Mouse (Mus musculus): ENCODE results near the gene Gm15217. TPM values are rescaled to one million over a fixed set of nuclear protein-coding genes. Genes with fewer than 3 reads are reported as not detected.

Gm15217 gene
- total RNA-seq (2014; rRNA removed) (not detected in 2 replicates), polyA plus RNA-seq (2015; fragmentation: Nextera tagmentation; extraction: Ambion mirVana) (not detected in 2 replicates)

DNA sequence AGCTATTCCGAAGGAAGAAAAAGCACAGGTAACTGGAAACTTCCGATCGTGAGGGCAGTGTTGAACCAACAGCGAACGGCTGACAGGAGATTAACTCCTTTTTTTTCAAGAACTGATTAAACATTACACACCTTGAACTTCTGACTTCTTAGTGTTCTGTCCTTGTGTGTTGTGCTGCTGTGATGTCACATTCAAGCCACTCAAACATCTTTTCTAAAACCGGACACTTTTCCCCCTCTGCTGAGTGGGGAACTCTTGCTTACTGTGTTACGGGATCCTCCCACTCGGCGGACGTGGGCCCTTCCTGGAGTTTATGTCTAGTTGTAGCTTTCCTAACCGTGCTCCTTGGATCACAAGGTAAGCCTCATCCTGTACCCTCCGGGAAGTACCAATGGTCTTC is at the start of gene Gm15217:
Gm15217 (plus strand) TSS at position 130 of the 400 bp plus-strand sequence.
- H3K9ac ChIP-seq (replicated peaks; ENCODE audit: low read length, poor library complexity, severe bottlenecking): no peak within 1 kb of the TSS
- no peak for TF ChIP-seq CTCF (IDR thresholded peaks at IDR 0.05)
- peak within 1 kb of the TSS; percentile 29 for H3K4me3 ChIP-seq (ENCODE audit: low read depth, low read length)
- DNase-seq (ENCODE audit: low spot score): no peak
- WGBS: 88% methylated on average over 12 of the region's 12 CpGs
- H3K27ac ChIP-seq (ENCODE audit: low read depth, low read length): no peak within 1 kb of the TSS
- no peaks in the 10 kb centered on the region for H3K4me1 ChIP-seq (ENCODE audit: insufficient read depth, low read length)
- no peaks in the 10 kb centered on the region for H3K9me3 ChIP-seq (ENCODE audit: low read length)
- no peaks in the 10 kb centered on the region for H3K36me3 ChIP-seq (ENCODE audit: insufficient read depth, low read length)
- H3K4me2 ChIP-seq (ENCODE audit: low read depth, low read length, poor library complexity, severe bottlenecking): peak within 1 kb of the TSS; percentile 66
- peaks cover 32% of the 10 kb centered on the region for H3K27me3 ChIP-seq (ENCODE audit: insufficient read depth, low read length)
- no peak for ATAC-seq (ENCODE audit: low FRiP score)

DNA sequence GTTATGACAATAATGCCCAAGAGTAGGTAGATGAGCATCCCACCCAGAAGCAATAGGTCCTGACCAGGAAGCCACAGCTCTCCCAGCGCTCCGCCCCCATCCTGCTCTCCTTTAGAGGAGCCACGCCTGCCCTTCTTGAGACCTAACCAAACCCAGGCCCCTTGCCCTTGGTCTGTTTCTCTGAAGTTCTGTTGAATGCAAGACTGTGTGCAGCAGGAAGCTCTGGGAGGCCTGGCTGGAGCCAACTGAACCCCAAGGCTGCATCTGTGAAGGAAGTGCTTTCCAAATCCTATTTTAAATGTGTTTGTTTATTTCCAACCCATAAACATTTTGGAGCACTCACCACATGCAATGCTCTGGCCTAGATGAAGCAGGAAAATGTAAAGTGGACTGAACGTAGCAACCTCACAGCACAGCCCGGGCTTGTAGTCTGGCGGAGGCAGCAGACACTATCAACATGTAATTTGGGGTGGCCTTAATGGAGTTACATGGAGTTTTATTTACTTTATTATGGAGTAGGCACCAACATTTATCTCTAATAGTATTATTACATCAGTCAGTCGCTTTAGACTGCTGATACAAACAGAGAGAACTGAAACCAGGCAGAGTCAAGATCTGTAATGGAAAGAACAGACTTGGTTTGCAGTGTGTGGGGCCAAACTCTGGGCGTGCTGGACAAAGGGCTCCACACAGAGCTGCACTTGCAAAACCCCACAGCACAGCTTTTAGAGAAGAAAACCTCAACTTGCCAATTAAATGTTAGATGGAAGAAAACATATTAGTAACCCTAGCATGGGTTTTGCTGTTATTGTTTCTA is 45.6 kb upstream of the Gm15217 start:
- Histone ChIP-seq H3K27ac (ENCODE audit: low read depth, low read length) (no peak overlapping the region), H3K9me3 (ENCODE audit: low read length) (no peaks in the 10 kb centered on the region), H3K4me2 (ENCODE audit: low read depth, low read length, poor library complexity, severe bottlenecking) (no peak overlapping the region), H3K27me3 (ENCODE audit: insufficient read depth, low read length) (no peaks in the 10 kb centered on the region), H3K4me3 (ENCODE audit: low read depth, low read length) (no peak overlapping the region), H3K4me1 (ENCODE audit: insufficient read depth, low read length) (no peaks in the 10 kb centered on the region), H3K9ac (replicated peaks; ENCODE audit: low read length, poor library complexity, severe bottlenecking) (no peak overlapping the region), H3K36me3 (ENCODE audit: insufficient read depth, low read length) (no peaks in the 10 kb centered on the region)
- TF ChIP-seq CTCF (IDR thresholded peaks at IDR 0.05): no peak
- ATAC-seq (ENCODE audit: low FRiP score): no peak
- DNase-seq (ENCODE audit: low spot score): no peak
- WGBS: 83% methylated on average over 8 of the region's 8 CpGs

DNA sequence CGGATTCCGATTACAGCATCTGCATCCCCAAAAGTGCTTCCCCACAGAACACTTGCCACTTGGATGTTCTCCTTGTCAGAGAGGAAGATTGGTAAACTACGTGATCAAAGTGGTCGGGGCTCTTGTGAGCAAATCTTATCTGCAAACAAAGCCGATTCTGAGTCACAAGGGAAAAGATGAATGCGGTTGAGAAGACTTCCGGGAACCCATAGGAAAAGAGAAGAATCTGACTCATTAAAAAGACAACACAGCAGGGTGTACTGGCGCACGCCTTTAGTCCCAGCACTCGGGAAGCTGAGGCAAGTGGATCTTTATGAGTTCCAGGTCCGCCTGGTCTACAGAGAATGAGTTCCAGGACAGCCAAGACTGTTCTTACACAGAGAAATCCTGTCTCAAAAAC is 40.4 kb upstream of the Gm15217 start:
- Histone ChIP-seq H3K9ac (replicated peaks; ENCODE audit: low read length, poor library complexity, severe bottlenecking) (no peak overlapping the region), H3K4me3 (ENCODE audit: low read depth, low read length) (no peak overlapping the region), H3K36me3 (ENCODE audit: insufficient read depth, low read length) (no peaks in the 10 kb centered on the region), H3K27ac (ENCODE audit: low read depth, low read length) (no peak overlapping the region), H3K27me3 (ENCODE audit: insufficient read depth, low read length) (no peaks in the 10 kb centered on the region), H3K9me3 (ENCODE audit: low read length) (no peaks in the 10 kb centered on the region), H3K4me2 (ENCODE audit: low read depth, low read length, poor library complexity, severe bottlenecking) (no peak overlapping the region), H3K4me1 (ENCODE audit: insufficient read depth, low read length) (no peaks in the 10 kb centered on the region)
- no peak for DNase-seq (ENCODE audit: low spot score)
- ATAC-seq (ENCODE audit: low FRiP score): no peak
- WGBS: 78% methylated on average over 11 of the region's 11 CpGs
- TF ChIP-seq CTCF (IDR thresholded peaks at IDR 0.05): no peak

DNA sequence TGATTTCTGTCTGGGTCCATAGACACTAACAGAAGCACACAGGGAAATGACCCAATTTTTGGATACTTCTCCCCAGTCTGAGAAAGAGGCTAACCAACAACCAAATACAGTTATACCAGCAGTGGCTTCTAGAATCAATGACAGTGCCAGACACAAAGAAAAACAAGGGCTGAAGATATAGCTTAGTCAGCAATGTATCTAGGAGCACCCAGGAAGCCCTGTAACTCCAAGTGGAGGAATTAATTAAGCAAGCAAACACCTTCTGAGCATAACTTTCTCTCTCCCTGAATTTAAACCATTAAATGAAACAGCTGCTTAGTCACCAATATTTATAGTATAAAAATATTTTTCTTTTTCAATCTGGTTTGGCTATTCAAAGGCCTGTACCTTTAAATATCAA is 34.5 kb upstream of the Gm15217 start:
- Histone ChIP-seq H3K4me1 (ENCODE audit: insufficient read depth, low read length) (no peaks in the 10 kb centered on the region), H3K36me3 (ENCODE audit: insufficient read depth, low read length) (no peaks in the 10 kb centered on the region), H3K9me3 (ENCODE audit: low read length) (no peaks in the 10 kb centered on the region), H3K4me2 (ENCODE audit: low read depth, low read length, poor library complexity, severe bottlenecking) (no peak overlapping the region), H3K4me3 (ENCODE audit: low read depth, low read length) (no peak overlapping the region), H3K27me3 (ENCODE audit: insufficient read depth, low read length) (no peaks in the 10 kb centered on the region), H3K9ac (replicated peaks; ENCODE audit: low read length, poor library complexity, severe bottlenecking) (no peak overlapping the region), H3K27ac (ENCODE audit: low read depth, low read length) (no peak overlapping the region)
- TF ChIP-seq CTCF (IDR thresholded peaks at IDR 0.05): no peak
- ATAC-seq (ENCODE audit: low FRiP score) (no peak), DNase-seq (ENCODE audit: low spot score) (no peak)

DNA sequence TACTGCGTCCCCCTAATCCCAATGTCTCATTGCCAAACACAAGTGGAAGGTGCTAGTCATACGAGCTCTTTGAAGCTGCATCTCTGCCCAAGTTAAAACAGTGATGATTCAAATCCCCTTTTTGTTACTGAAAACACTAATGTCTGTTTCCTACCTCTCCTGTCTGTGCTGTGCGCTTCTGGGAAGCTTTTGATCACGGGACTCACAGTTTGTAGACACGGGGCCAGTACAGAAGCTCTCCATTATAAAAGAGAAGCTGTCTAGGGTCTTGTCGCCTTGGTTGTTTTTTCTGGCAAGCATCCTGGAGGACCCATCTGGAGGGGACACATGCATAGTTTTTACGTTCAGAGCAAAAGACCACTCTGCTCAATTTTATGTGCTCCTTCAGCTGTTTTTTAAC is 21.9 kb upstream of the Gm15217 start:
- 77% methylated on average over 7 of the region's 7 CpGs for WGBS
- Histone ChIP-seq H3K4me1 (ENCODE audit: insufficient read depth, low read length) (no peaks in the 10 kb centered on the region), H3K9ac (replicated peaks; ENCODE audit: low read length, poor library complexity, severe bottlenecking) (no peak overlapping the region), H3K4me3 (ENCODE audit: low read depth, low read length) (no peak overlapping the region), H3K9me3 (ENCODE audit: low read length) (no peaks in the 10 kb centered on the region), H3K4me2 (ENCODE audit: low read depth, low read length, poor library complexity, severe bottlenecking) (no peak overlapping the region), H3K27ac (ENCODE audit: low read depth, low read length) (no peak overlapping the region), H3K27me3 (ENCODE audit: insufficient read depth, low read length) (no peaks in the 10 kb centered on the region), H3K36me3 (ENCODE audit: insufficient read depth, low read length) (no peaks in the 10 kb centered on the region)
- ATAC-seq (ENCODE audit: low FRiP score): no peak
- DNase-seq (ENCODE audit: low spot score): no peak
- no peak for TF ChIP-seq CTCF (IDR thresholded peaks at IDR 0.05)

DNA sequence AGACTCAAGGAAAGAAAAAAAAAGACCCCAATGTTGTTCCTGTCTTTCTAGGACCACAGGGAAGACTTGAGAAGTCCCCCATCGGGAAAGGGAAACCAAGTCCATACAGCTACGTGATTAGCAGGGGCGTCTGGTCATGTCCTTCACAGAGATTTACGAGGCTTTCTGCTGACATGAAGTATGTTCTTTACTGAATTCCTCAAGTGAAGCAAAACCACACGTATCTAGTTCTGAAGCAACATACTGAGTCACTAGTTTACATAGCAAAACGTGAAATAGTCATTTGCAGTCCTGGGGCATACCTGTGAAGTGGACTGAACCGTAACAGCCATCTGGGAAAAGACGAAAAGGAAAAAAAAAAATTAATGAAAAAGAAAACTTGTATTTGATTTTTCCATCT is 21.5 kb upstream of the Gm15217 start:
- 86% methylated on average over 8 of the region's 8 CpGs for WGBS
- no peaks in the 10 kb centered on the region for H3K9me3 ChIP-seq (ENCODE audit: low read length)
- DNase-seq (ENCODE audit: low spot score) (no peak), ATAC-seq (ENCODE audit: low FRiP score) (no peak)
- no peak overlapping the region for H3K9ac ChIP-seq (replicated peaks; ENCODE audit: low read length, poor library complexity, severe bottlenecking)
- H3K4me3 ChIP-seq (ENCODE audit: low read depth, low read length): no peak overlapping the region
- TF ChIP-seq CTCF (IDR thresholded peaks at IDR 0.05): no peak
- no peaks in the 10 kb centered on the region for H3K4me1 ChIP-seq (ENCODE audit: insufficient read depth, low read length)
- no peaks in the 10 kb centered on the region for H3K27me3 ChIP-seq (ENCODE audit: insufficient read depth, low read length)
- no peak overlapping the region for H3K4me2 ChIP-seq (ENCODE audit: low read depth, low read length, poor library complexity, severe bottlenecking)
- no peaks in the 10 kb centered on the region for H3K36me3 ChIP-seq (ENCODE audit: insufficient read depth, low read length)
- H3K27ac ChIP-seq (ENCODE audit: low read depth, low read length): no peak overlapping the region

Measured in midbrain, postnatal 0 days (tissue).